Mouse (Mus musculus): Measurements from ENCODE around the gene Fbrs. TPM values are rescaled to one million over a fixed set of nuclear protein-coding genes. Genes with fewer than 3 reads are reported as not detected.
"Not testable (repeated sequence)": the region's sequence is repeated elsewhere in the genome, so short reads cannot be mapped to it uniquely, and the experiment has no call there.

Fbrs gene
- polyA plus RNA-seq, 1 experiment from 2014 or later, result 8.7 TPM

DNA sequence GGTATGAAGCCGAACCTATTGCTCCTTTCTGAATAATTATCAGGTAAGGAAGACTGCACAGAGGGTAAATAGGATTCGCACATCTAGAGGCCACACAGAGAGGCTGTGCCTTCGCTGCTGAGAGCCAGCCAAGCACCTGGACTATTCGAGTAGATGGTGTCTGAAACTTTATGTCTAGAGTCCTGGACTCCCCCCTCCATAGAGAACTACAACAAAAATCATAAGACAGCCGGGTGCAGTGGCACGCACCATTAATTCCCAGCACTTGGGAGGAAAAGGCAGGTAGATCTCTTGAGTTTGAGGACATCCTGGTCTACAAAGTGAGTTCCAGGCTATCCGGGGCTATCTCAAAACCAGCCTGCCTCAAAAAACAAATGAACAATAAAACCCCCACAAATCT, 29.0 kb upstream of the Fbrs start:
- Histone ChIP-seq H3K27me3 (ENCODE audit: control insufficient read depth, insufficient read depth, low read length) (no peaks in the 10 kb centered on the region), H3K36me3 (ENCODE audit: control insufficient read depth, insufficient read depth, low read length) (0 out of 2 replicates have a peak, but pooled peaks cover 5% of the 10 kb centered on the region), H3K4me1 (replicated peaks; ENCODE audit: control insufficient read depth, insufficient read depth) (peaks cover 6% of the 10 kb centered on the region; the same call in 1 of the 2 replicates), H3K4me3 (ENCODE audit: low read depth, low read length) (peak overlapping the region; percentile 68; the same call in 1 of the 2 replicates), H3K27ac (replicated peaks) (no peak overlapping the region), H3K9me3 (ENCODE audit: control insufficient read depth, low read length) (no peaks in the 10 kb centered on the region), H3K9ac (ENCODE audit: low read length) (no peak overlapping the region), H3K4me2 (replicated peaks; ENCODE audit: low read depth) (peak overlapping the region; percentile 60)
- 81% methylated on average over 7 of the region's 7 CpGs for WGBS
- DNase-seq (ENCODE audit: low spot score) (no peak), ATAC-seq (ENCODE audit: low FRiP score, low TSS enrichment) (no peak)
- TF ChIP-seq CTCF (IDR thresholded peaks at IDR 0.05; ENCODE audit: low read depth), result no peak
- TF ChIP-seq EP300 (optimal IDR thresholded peaks at IDR 0.05), result no peak

DNA sequence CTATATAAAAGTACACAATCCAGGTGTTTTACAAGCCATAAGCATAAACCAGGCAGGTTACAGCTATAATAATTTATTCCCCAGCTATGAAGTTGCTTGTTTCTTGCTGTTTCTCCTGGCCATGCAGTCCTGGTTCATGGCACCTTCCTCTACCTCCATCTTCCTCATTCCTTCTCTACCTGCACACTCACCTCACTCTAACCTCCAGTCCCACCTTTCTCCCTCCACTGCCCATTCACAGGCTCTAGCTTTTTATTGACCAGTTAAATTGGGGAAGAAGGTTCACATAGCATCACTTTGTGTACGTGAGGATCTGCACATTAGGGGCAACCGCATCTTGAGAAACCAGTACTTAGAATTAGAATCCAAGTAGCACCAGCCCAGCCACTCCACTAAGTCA, 25.9 kb upstream of the Fbrs start:
- DNase-seq (ENCODE audit: low spot score), result no peak
- no peak overlapping the region for H3K27ac ChIP-seq (replicated peaks)

DNA sequence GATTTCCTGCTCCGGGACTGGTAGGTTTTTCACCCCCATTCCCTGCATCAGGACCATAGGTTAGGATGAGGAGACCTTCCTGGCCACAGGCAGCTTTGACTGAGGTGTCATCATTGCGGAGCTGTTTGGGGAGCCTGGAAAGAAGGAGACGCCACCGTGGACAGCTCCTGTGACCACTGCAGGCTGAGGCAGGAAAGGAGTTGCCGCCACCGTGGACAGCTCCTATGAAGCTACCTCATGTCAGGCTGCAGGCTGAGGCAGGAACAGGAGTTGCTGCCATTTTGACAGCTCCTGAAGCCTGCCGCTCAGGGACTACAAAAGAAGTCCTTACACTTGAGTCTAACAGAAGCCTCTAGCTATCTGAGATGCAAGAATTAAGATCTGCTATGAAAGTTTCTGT, 24.1 kb upstream of the Fbrs start:
- Histone ChIP-seq H3K9me3 (ENCODE audit: control insufficient read depth, low read length) (no peaks in the 10 kb centered on the region), H3K4me3 (ENCODE audit: low read depth, low read length) (no peak overlapping the region), H3K27ac (replicated peaks) (no peak overlapping the region), H3K36me3 (ENCODE audit: control insufficient read depth, insufficient read depth, low read length) (0 out of 2 replicates have a peak, but pooled peaks cover 5% of the 10 kb centered on the region), H3K9ac (ENCODE audit: low read length) (no peak overlapping the region), H3K27me3 (ENCODE audit: control insufficient read depth, insufficient read depth, low read length) (no peaks in the 10 kb centered on the region), H3K4me2 (replicated peaks; ENCODE audit: low read depth) (no peak overlapping the region), H3K4me1 (replicated peaks; ENCODE audit: control insufficient read depth, insufficient read depth) (peaks cover under 1% of the 10 kb centered on the region; the same call in 1 of the 2 replicates)
- DNase-seq (ENCODE audit: low spot score) (no peak), ATAC-seq (ENCODE audit: low FRiP score, low TSS enrichment) (no peak)
- TF ChIP-seq CTCF (IDR thresholded peaks at IDR 0.05; ENCODE audit: low read depth), result no peak
- TF ChIP-seq EP300 (optimal IDR thresholded peaks at IDR 0.05), result no peak
- 90% methylated on average over 7 of the region's 7 CpGs for whole genome bisulfite sequencing

More for the DNA sequence above, 25.9 kb upstream of the Fbrs start:
- no peak overlapping the region for H3K4me3 ChIP-seq (ENCODE audit: low read depth, low read length)
- 93% methylated on average over 2 of the region's 2 CpGs for WGBS
- TF ChIP-seq CTCF (IDR thresholded peaks at IDR 0.05; ENCODE audit: low read depth) (no peak), EP300 (optimal IDR thresholded peaks at IDR 0.05) (no peak)
- H3K4me2 ChIP-seq (replicated peaks; ENCODE audit: low read depth), result no peak overlapping the region
- H3K9ac ChIP-seq (ENCODE audit: low read length), result no peak overlapping the region
- no peak for ATAC-seq (ENCODE audit: low FRiP score, low TSS enrichment)
- no peaks in the 10 kb centered on the region for H3K9me3 ChIP-seq (ENCODE audit: control insufficient read depth, low read length)
- 0 out of 2 replicates have a peak, but pooled peaks cover 5% of the 10 kb centered on the region for H3K36me3 ChIP-seq (ENCODE audit: control insufficient read depth, insufficient read depth, low read length)
- H3K27me3 ChIP-seq (ENCODE audit: control insufficient read depth, insufficient read depth, low read length), result no peaks in the 10 kb centered on the region
- H3K4me1 ChIP-seq (replicated peaks; ENCODE audit: control insufficient read depth, insufficient read depth), result peaks cover 6% of the 10 kb centered on the region; the same call in 1 of the 2 replicates

DNA sequence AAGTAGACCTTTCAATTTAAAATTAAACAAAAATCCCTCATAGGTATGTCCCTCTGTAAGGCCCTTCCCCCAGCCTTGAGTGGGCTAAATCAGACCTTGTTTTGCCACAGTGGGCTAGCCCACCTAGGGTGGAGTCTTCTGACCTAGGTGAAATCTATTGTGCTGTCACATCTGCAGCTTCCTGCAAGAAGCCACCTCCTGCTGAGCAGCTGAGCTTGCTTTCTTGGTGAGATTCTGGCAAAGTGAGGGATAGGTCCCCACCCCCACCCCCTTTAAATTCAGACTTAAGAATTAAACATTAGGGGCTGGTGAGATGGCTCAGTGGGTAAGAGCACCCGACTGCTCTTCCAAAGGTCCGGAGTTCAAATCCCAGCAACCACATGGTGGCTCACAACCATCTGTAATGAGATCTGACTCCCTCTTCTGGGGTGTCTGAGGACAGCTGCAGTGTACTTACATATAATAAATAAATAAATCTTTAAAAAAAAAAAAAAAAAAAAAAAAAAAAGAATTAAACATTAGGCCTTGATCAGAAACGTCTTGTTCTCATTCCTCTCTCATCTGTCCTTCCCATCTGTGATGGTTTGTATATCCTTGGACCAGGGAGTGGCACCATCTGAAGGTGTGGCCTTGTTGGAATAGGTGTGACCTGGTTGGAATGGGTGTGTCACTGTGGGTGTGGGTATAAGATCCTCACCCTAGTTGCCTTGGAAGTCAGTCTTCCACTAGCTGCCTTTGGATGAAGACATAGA, 20.5 kb upstream of the Fbrs start:
- 76% methylated on average over 3 of the region's 3 CpGs for WGBS
- H3K36me3 ChIP-seq (ENCODE audit: control insufficient read depth, insufficient read depth, low read length); H3K9ac ChIP-seq (ENCODE audit: low read length); H3K4me2 ChIP-seq (replicated peaks; ENCODE audit: low read depth); H3K4me3 ChIP-seq (ENCODE audit: low read depth, low read length); H3K9me3 ChIP-seq (ENCODE audit: control insufficient read depth, low read length); H3K4me1 ChIP-seq (replicated peaks; ENCODE audit: control insufficient read depth, insufficient read depth); H3K27me3 ChIP-seq (ENCODE audit: control insufficient read depth, insufficient read depth, low read length); DNase-seq (ENCODE audit: low spot score); ATAC-seq (ENCODE audit: low FRiP score, low TSS enrichment); H3K27ac ChIP-seq (replicated peaks): not testable (repeated sequence)

DNA sequence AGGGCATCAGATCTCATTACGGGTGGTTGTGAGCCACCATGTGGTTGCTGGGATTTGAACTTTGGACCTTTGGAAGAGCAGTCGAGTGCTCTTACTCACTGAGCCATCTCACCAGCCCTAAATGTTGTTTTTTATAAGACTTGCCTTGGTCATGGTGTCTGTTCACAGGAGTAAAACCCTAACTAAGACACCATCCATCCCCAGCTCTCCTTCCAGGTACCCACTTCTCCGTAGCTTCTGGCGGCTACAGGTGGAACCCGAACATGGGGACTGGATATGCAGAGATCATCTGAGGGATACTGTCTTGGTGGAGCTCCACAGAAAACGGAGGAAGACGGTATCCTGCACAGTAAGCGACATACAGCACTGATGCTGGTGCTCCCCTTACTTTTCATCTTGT, 19.7 kb upstream of the Fbrs start, which contains the start of gene Prr14:
Gene Prr14, plus strand, starts transcription at position 301 of the 400 bp plus-strand sequence.
- 96% methylated on average over 8 of the region's 8 CpGs for WGBS
- not testable (repeated sequence) for ATAC-seq (ENCODE audit: low FRiP score, low TSS enrichment); H3K4me3 ChIP-seq (ENCODE audit: low read depth, low read length); DNase-seq (ENCODE audit: low spot score); H3K27ac ChIP-seq (replicated peaks); H3K4me1 ChIP-seq (replicated peaks; ENCODE audit: control insufficient read depth, insufficient read depth); H3K27me3 ChIP-seq (ENCODE audit: control insufficient read depth, insufficient read depth, low read length); H3K36me3 ChIP-seq (ENCODE audit: control insufficient read depth, insufficient read depth, low read length); H3K4me2 ChIP-seq (replicated peaks; ENCODE audit: low read depth); H3K9me3 ChIP-seq (ENCODE audit: control insufficient read depth, low read length); H3K9ac ChIP-seq (ENCODE audit: low read length)

DNA sequence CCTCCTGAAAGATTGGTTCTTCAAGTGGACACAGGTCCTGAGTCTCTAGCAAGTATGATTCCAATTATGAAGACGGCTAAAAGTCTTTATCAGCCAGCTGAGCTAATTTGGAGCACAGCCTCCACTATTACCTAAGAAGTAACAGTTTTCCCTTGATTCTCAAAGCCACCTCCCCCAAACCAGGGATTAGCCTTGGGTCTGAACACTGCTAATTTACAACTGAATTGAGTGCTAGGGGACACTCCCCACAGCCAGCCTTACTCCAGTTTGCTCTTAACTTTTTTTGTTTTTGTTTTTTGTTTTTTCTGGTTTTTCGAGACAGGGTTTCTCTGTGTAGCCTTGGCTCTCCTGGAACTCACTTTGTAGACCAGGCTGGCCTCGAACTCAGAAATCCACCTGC, 13.8 kb upstream of the Fbrs start:
- Histone ChIP-seq H3K36me3 (ENCODE audit: control insufficient read depth, insufficient read depth, low read length) (no peaks in the 10 kb centered on the region; the same call in 1 of the 2 replicates), H3K4me3 (ENCODE audit: low read depth, low read length) (no peak overlapping the region), H3K9me3 (ENCODE audit: control insufficient read depth, low read length) (no peaks in the 10 kb centered on the region), H3K27ac (replicated peaks) (no peak overlapping the region), H3K4me1 (replicated peaks; ENCODE audit: control insufficient read depth, insufficient read depth) (no peaks in the 10 kb centered on the region), H3K4me2 (replicated peaks; ENCODE audit: low read depth) (no peak overlapping the region), H3K27me3 (ENCODE audit: control insufficient read depth, insufficient read depth, low read length) (no peaks in the 10 kb centered on the region), H3K9ac (ENCODE audit: low read length) (no peak overlapping the region)
- ATAC-seq (ENCODE audit: low FRiP score, low TSS enrichment) (no peak), DNase-seq (ENCODE audit: low spot score) (no peak)
- TF ChIP-seq CTCF (IDR thresholded peaks at IDR 0.05; ENCODE audit: low read depth), result no peak
- TF ChIP-seq EP300 (optimal IDR thresholded peaks at IDR 0.05), result no peak
- 93% methylated on average over 3 of the region's 3 CpGs for WGBS

DNA sequence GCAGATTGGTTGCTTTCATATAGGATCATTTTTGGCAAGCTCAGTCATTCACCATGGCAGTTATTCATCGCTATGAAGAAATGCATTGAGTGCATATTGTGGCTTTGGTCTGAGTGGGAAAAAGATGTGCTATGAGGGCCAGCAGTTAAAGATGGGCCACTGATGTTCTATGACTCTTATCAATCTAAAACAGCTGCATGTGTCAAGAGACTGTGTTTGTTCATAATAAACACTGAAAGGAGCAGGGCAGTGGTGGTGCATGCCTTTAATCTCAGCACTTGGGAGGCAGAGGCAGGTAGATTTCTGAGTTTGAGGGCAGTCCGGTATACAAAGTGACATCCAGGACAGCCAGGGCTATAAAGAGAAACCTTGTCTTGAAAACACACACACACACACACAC, 13.3 kb upstream of the Fbrs start:
- not testable (repeated sequence) for DNase-seq (ENCODE audit: low spot score); H3K9me3 ChIP-seq (ENCODE audit: control insufficient read depth, low read length); H3K9ac ChIP-seq (ENCODE audit: low read length); H3K27ac ChIP-seq (replicated peaks); H3K36me3 ChIP-seq (ENCODE audit: control insufficient read depth, insufficient read depth, low read length); H3K4me3 ChIP-seq (ENCODE audit: low read depth, low read length); H3K27me3 ChIP-seq (ENCODE audit: control insufficient read depth, insufficient read depth, low read length); H3K4me2 ChIP-seq (replicated peaks; ENCODE audit: low read depth); ATAC-seq (ENCODE audit: low FRiP score, low TSS enrichment); H3K4me1 ChIP-seq (replicated peaks; ENCODE audit: control insufficient read depth, insufficient read depth)
- 100% methylated on average over 2 of the region's 2 CpGs for WGBS

All from stomach, postnatal 0 days (tissue).